In the genomic region with DNA sequence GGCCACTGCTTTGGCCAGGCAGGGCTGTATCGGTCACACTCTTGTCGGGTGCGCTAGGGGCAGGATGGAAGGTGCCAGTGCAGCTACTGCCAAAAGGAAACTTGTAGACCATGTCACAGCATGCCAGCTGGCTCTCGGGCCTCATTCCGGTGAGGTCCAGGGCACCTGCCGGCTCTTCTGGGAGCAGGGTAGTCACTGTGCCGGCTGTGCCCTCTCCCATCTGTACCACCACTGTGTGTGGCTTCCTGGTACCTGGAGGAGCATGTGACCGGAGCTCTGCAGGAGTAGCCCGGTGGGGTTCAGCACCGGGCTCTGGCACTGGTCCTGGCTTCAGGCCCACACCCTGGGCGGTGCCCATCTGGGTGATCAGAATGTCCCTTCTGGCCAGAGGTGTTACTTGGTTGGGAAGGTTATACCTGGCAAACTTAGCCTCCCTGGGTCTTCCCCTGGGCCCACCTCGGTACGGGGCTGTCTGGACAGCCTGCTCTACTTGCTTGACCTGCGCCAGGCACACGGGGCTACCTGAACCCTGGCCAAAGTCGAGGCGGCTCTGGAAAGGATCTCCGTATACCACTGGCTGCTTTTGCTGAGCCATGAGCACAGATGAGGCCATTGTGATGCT, we compare ENCODE assay signal across 21 mouse cellular contexts. TPM values are rescaled to one million over a fixed set of nuclear protein-coding genes. Genes with fewer than 3 reads are reported as not detected.
DNase-seq lines count a peak whose midpoint lies in the region; ATAC-seq and TF ChIP-seq lines count a peak whose summit lies in the region.
"Had no signal": no experiment of that assay in that cellular context is flagged by ENCODE, and none has a peak within 500 bp of the region (broad histone marks: within the 10 kb centered on the region; RNA-seq: fewer than 3 reads in every experiment).

No protein-coding gene starts in this region.

- peak; percentile 33 for DNase-seq in adrenal gland, postnatal 10 days
- no peak for DNase-seq in adrenal gland, postnatal 25 days
- DNase-seq in kidney, adult 11 months, result peak; percentile 39
- no peak for DNase-seq in kidney, postnatal 10 days
- DNase-seq in gastrocnemius, adult 2 months, result peak; percentile 91
- peak; percentile 61 for DNase-seq in skeletal muscle tissue, adult 2 months (ENCODE audit: low read depth, low spot score)
- DNase-seq: adrenal gland, adult 8-10 months; forebrain, postnatal 0 days; kidney, postnatal 25 days; layer of hippocampus, adult 9-11 months; right cerebral cortex, postnatal 25 days had no signal

- intact Hi-C loops in gastrocnemius, adult 2 months (cut with DNase I), result no loop called here

- peak overlapping the region; percentile 60; the same call in 1 of the 2 replicates for H3K27ac ChIP-seq in gastrocnemius, adult 2 months
- H3K27ac ChIP-seq: heart, embryonic 13.5 days; hindbrain, embryonic 13.5 days; lung, embryonic 15.5 days; neural tube, embryonic 13.5 days had no signal

- TF ChIP-seq CTCF in gastrocnemius, adult 2 months (IDR thresholded peaks at IDR 0.05), result no peak

- no peak for ATAC-seq in monocyte, adult 5-6 weeks (replicated peaks; ENCODE audit: insufficient number of reproducible peaks, low FRiP score, low TSS enrichment, poor library complexity, severe bottlenecking)
- no peak for ATAC-seq in megakaryocyte, adult 5-6 weeks (ENCODE audit: poor library complexity, severe bottlenecking)
- ATAC-seq: forebrain, postnatal 0 days; intestine, embryonic 15.5 days had no signal

- no peak overlapping the region for H3K4me3 ChIP-seq in gastrocnemius, adult 2 months
- H3K4me3 ChIP-seq: heart, embryonic 13.5 days; hindbrain, embryonic 13.5 days; intestine, embryonic 15.5 days; lung, embryonic 15.5 days; megakaryocyte, embryonic 14.5 days; neural tube, embryonic 13.5 days had no signal

RNA-seq across cellular contexts. Expression of a gene that starts 18.4 kb away (rescaled TPM):
- total RNA-seq in adrenal gland, postnatal 10 days (2021), result 10 to 100 TPM; 72.2 to 81.8 TPM
- 100 and 123 TPM in 2 replicates for total RNA-seq in adrenal gland, postnatal 25 days (2021)
- total RNA-seq in gastrocnemius, adult 2 months (2021), result 10 to 100 TPM; 30.6 to 33.4 TPM
- total RNA-seq in monocyte, adult 5-6 weeks (2017), result 63.3 to 124 TPM (median 97.2 TPM) in 3 replicates
- 37.9 and 41.0 TPM in 2 replicates for total RNA-seq in megakaryocyte, adult 5-6 weeks (2015)
- total RNA-seq in megakaryocyte, adult 5-6 weeks (2017), result 56.9 and 61.8 TPM in 2 replicates

RNA-seq across cellular contexts. Expression of a gene that starts 29.7 kb away (rescaled TPM):
- 10 to 100 TPM; 54.3 to 71.9 TPM for total RNA-seq in adrenal gland, postnatal 10 days (2021)
- 85.0 and 87.0 TPM in 2 replicates for total RNA-seq in adrenal gland, postnatal 25 days (2021)
- total RNA-seq in gastrocnemius, adult 2 months (2021), result 100 to 1,000 TPM; 128 to 157 TPM
- 21.5 to 53.5 TPM (median 30.5 TPM) in 3 replicates for total RNA-seq in monocyte, adult 5-6 weeks (2017)
- total RNA-seq in megakaryocyte, adult 5-6 weeks (2015), result 27.8 and 30.7 TPM in 2 replicates
- 20.9 and 21.1 TPM in 2 replicates for total RNA-seq in megakaryocyte, adult 5-6 weeks (2017)

RNA-seq across cellular contexts. Expression of a gene that starts 32.6 kb away (rescaled TPM):
- total RNA-seq in adrenal gland, postnatal 10 days (2021), result 10 to 100 TPM; 12.8 to 28.1 TPM
- total RNA-seq in adrenal gland, postnatal 25 days (2021), result 0.39 and 2.7 TPM in 2 replicates
- total RNA-seq in gastrocnemius, adult 2 months (2021), result not detected
- not detected in 3 replicates for total RNA-seq in monocyte, adult 5-6 weeks (2017)
- total RNA-seq in megakaryocyte, adult 5-6 weeks (2015), result 0.69 TPM in 1 of 2 replicates, not detected in the other
- total RNA-seq in megakaryocyte, adult 5-6 weeks (2017), result not detected in 2 replicates
- total RNA-seq: left cerebral cortex, postnatal 25 days; midbrain, postnatal 0 days had no signal

RNA-seq across cellular contexts. Expression of a gene that starts 59.9 kb away (rescaled TPM):
- total RNA-seq in adrenal gland, postnatal 10 days (2021), result 1 to 10 TPM; 2.7 to 3.4 TPM
- 3.5 and 9.6 TPM in 2 replicates for total RNA-seq in adrenal gland, postnatal 25 days (2021)
- 1 to 10 TPM; 1.5 to 3.1 TPM for total RNA-seq in gastrocnemius, adult 2 months (2021)
- 2.5 to 3.5 TPM in 2 of 3 replicates, not detected in the other for total RNA-seq in monocyte, adult 5-6 weeks (2017)
- total RNA-seq in megakaryocyte, adult 5-6 weeks (2015), result 1.2 and 1.5 TPM in 2 replicates
- total RNA-seq in megakaryocyte, adult 5-6 weeks (2017), result 2.0 and 2.6 TPM in 2 replicates

Comparison
In these comparisons a context has a peak if more than half of its experiments do, and no peak if none do; other contexts are left out.
1. DNase-seq: peak in adrenal gland, postnatal 10 days (single experiment), kidney, adult 11 months (single experiment), gastrocnemius, adult 2 months (single experiment) and skeletal muscle tissue, adult 2 months (single experiment); none in adrenal gland, postnatal 25 days (single experiment) and kidney, postnatal 10 days (single experiment).